Mouse (Mus musculus): ENCODE data around the gene Upp1. TPM values are rescaled to one million over a fixed set of nuclear protein-coding genes. Genes with fewer than 3 reads are reported as not detected.
"Not testable (repeated sequence)": the region's sequence is repeated elsewhere in the genome, so short reads cannot be mapped to it uniquely, and the experiment has no call there.

Gene Upp1
- total RNA-seq, 2 experiments from 2014 or later, result 1.1 to 1.3 TPM

GRCm38 (mm10) chr11:9146683-9147082, 28.8 kb downstream of the Upp1 start:
- DNase-seq, result no peak
- intact Hi-C loops (cut with DNase I; ENCODE audit: low total_unique reads), result no loop called here

- intact Hi-C loops (cut with DNase I; ENCODE audit: low total_unique reads), result no loop called here
- no peak for DNase-seq
Measured at GRCm38 (mm10) chr11:9148206-9148605, 30.3 kb downstream of the Upp1 start.

DNA sequence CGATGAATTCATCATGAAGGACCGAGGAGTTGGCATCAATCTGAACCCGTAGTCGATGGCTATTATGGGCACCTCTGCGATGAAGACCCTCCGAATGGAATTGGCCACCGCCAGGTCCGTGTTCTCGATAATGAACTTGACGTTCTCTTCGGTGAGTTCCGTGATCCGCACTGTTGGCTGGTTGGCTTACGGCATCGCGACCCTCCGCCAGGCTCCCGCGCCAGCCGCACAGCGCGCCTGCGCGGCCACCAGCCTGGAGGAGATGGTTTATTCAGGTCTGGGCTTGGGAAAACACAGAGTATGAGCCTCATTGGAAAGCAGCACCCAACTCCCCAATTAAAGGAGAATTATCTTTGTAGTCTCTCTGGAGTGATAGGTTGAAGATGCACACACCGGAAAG, 32.5 kb downstream of the Upp1 start:
- intact Hi-C loops (cut with DNase I; ENCODE audit: low total_unique reads); DNase-seq: not testable (repeated sequence)

DNA sequence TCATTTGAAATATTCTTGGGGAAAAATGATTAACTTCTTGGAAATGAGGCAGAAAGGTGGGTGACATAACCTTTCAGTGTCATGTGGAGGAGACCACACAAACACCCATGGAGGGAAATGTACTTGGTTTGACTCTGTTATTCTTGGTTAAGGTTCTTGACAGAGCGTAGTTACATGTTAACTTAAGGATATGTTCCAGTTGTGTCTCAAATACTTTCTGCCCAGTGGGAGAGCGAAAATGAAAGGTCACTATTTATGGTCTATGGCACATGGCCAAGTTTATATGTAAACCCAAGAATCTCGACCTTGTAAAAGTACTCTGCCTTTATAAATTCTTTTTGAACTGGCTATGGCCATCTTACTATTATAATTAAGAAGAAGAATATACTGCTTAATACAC, 42.0 kb downstream of the Upp1 start:
- no peak for DNase-seq
- intact Hi-C loops (cut with DNase I; ENCODE audit: low total_unique reads), result no loop called here

DNA sequence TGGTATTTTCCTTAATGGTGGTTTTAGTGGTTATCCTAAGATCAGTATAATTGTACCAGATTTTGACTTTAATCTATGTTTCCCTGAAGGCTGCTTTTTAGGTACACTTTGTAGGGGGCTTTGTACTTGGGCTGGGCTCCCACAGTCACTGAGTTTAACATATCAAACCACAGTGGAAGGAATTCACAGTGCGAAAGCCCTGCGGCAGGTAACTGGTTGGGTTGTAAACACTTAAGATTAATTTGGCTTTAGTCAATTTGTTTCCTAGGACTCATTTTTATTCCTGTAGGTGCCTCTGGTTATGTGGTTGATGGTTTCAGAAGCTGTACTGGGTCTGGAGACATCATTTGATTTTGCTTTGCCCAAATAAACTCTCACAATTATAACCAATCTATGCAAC, 49.4 kb downstream of the Upp1 start:
- intact Hi-C loops (cut with DNase I; ENCODE audit: low total_unique reads), result no loop called here
- no peak for DNase-seq

DNA sequence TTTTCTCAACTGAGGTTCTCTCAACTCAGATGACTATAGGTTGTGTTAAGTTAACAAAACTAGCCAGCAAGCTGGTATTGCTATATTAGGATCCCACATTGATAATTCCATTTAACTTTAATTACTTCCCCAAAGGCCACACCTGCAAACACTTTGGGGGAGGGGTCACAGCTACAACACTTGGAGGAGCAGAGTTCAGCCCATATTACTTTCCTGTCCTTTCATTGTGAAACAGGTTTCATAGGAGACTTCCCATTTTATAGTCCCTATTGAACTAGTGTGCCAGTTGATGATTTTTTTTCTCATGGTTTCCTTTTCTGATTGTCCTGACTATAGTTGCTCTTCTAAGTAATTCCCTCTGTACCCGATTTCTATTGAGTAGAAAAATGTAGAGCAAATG, 63.6 kb downstream of the Upp1 start:
- DNase-seq, result no peak
- intact Hi-C loops (cut with DNase I; ENCODE audit: low total_unique reads), result no loop called here

Other genes with a start within 250 kb of the Upp1 start
- gene Pkd1l1, start 144.8 kb upstream of the Upp1 start, total RNA-seq (2021), result not detected
- gene Hus1, start 106.9 kb upstream of the Upp1 start, total RNA-seq (2021), result 1 to 10 TPM; 6.5 to 6.9 TPM
- gene Gm11992, start 69.5 kb upstream of the Upp1 start, total RNA-seq (2021), result not detected
- gene Sun3, start 69.1 kb upstream of the Upp1 start, total RNA-seq (2021), result not detected
- gene Abca13, start 73.8 kb downstream of the Upp1 start, total RNA-seq (2021), result not detected